Mouse (Mus musculus) G1E-ER4 (cell line): Measurements from ENCODE around the gene Brd2. TPM values are rescaled to one million over a fixed set of nuclear protein-coding genes. Genes with fewer than 3 reads are reported as not detected.

Source experiments
- GATA1 ChIP-seq: IDR thresholded peaks from one replicate; pipeline ENCODE4 v1.8.0; 2012; ENCODE audit warnings: low read length, inconsistent platforms
- polyA plus RNA-seq: library from polyadenylated mRNA; stranded (reverse); fragments of >175 nt; gene quantifications from 2 replicates; pipeline ENCODE4 v1.2.3, GENCODE M21; 2012

Brd2 gene
- polyA plus RNA-seq, 1 experiment: 215 TPM

DNA sequence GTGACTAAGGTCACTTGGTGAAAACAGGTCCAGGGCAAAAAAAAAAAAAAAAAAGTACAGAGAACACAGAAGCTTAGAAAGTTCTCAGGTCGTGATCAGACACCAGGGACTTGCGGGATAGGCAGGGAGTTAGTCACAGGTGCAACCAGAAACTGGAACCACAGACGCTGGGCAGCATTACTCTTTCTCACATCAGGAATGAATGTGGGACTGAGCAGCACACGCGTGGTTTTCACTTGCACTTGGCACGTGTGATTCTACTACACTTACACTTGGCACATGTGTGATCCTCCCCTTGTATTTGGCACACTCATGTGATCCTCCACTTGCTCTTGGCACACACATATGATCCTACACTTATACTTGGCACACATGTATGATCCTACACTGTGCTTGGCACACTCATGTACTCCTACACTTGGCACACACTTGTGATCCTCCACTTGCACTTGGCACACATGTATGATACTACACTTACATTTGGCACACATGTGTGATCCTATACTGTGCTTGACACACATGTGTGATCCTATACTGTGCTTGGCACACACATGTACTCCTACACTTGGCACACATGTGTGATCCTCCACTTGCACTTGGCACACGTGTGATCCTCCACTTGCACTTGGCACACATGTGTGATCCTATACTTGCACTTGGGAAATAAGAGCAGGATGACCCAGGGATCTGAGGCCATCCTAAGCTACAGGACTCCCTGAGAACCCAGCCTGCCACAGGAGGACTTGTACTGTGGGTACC is 15.1 kb downstream of the Brd2 start:
- no peak for TF ChIP-seq GATA1

GRCm38 (mm10) chr17:34106555-34106954 is 15.9 kb downstream of the Brd2 start:
- no peak for TF ChIP-seq GATA1

DNA sequence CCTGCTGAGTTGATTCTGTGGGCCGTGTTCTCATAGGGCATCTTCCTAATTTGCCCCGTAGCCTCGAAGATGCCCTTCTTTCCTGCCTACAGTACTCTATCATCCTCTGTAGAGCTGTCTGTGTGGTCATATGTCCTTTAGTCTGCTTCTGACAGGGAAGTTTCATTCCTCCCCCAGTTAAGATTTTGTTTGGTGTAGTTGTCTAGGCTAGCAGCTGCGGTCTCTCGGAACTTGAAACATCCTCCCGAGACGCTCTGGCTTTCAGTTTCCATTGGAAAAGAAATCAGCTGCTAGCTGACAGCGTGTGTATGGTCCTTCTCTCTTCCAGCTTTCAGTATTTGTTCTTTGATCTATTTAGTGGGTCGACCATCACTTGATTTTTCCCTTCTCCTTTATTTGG is 17.6 kb downstream of the Brd2 start:
- TF ChIP-seq GATA1: no peak

DNA sequence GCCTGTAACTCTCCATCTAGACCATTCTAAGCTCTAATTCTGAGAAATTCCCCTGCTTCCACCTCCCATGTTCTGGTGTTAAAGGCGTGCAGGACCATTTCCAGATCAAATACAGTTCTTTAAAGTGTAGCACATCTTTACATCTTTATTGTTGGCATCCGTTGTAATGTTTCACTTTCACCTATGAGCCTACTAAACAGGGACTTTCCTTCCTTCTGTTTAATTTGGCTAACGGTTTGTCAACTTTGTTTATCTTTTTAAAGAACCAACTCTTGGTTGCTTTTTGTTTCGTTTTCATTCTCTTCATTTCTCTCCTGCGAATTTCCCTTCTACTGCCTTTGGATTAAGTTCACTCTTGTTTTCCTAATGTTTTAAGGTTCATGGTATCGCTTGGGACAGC is 19.6 kb downstream of the Brd2 start:
- no peak for TF ChIP-seq GATA1

- TF ChIP-seq GATA1: no peak
Observed at GRCm38 (mm10) chr17:34101604-34102032, 20.8 kb downstream of the Brd2 start.

DNA sequence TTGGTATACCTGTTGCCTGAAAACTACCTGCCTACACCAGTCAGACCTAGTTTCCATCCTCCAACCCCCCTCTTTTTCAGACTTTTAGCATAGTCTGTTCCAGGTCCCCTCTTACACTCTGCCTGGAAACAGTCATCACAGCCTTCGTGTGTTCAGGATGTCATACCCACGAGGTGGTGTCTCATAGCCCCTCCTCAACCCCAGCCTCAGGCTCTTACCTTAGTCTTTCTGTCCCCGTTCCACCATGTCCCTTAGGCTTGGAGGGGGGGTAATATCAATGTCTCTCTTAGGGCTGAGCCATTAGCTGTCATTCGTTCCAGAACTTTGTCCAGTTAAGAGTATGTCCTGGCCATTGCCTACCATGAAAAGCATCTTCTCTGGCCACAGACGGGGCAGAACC is 21.2 kb downstream of the Brd2 start:
- no peak for TF ChIP-seq GATA1

GRCm38 (mm10) chr17:34099531-34099930 is 22.9 kb downstream of the Brd2 start:
- TF ChIP-seq GATA1: no peak

DNA sequence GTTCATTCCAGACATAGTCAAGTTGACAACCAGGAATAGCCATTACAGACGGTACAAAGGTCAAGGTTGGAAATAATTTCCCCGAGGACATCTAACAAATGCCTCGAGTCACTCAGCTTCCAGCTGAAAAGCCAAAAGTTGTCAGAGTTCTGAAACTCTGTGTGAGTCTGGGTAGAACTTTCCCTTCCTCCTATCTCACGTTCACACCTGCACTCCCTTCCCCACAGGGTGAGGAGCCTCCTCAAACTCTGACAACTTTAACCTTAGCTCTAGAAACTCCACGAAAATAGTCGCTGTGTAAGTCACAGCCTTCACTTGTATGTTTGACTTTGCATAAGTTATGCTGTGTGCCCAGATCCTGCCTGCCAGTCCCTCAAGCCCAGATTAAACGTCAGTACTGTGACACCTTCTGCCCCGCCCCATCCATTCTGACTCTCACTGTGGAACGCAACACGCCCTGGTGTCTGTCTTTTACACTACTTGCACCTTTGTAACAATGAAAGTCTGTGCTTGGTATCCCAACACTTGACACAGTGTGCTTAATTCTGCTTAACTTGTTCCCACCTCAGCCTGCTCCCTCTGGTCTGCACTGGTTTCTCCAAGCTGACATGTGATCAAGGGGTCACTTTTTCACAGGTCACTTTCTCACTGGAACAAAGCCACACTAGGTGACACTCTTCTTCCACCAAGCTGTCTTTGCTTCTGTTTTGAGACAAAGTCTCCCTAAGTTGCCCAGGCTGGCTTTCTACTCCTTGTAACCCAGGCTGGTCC is 23.5 kb downstream of the Brd2 start:
- no peak for TF ChIP-seq GATA1

DNA sequence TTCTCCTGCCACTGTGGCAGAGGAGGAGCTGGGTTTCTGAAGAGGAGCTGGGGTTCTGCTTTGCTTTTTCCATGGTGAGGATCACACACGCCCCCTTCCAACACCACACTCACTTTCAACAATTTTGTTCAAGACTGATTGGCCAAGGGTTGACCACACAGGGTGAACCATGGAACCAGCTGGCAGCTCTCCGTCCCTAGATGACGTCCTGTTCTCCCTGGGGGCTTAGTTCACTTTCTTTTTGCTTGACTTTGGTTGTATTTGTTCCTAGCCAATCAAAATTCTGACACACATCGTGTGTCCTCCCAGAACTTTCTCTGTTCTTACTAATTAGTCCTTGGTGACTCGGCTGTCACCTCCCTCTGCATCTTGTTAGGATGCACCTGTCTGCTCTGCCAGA is 25.2 kb downstream of the Brd2 start:
- TF ChIP-seq GATA1: no peak

DNA sequence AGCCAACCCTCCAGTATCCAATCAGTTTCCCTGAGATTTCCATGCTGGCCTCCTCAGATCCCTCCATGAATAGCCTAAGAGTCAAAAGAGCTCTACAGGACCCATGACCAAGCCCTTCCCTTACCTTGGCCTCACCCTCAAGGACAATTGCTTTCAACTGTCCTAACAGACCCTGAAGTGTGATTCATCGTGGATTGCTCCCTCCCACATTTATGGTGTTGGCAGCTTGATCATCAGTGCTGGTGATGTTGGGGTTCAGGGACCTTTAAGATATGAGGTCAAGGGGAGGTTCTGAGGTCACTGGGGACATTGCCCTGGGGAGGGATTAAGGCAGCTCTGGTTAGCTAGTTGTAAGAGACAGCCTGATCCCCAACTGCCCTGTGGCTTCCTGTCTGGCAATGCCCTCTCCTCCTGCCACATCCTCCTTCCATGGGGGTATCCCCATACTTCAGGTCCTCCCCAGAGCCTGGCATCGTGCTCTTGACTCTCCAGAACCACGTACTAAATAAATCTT is 25.9 kb downstream of the Brd2 start:
- TF ChIP-seq GATA1: no peak

GRCm38 (mm10) chr17:34094283-34095035 is 28.0 kb downstream of the Brd2 start:
- TF ChIP-seq GATA1: no peak

GRCm38 (mm10) chr17:34093199-34093874 is 29.1 kb downstream of the Brd2 start:
- no peak for TF ChIP-seq GATA1

DNA sequence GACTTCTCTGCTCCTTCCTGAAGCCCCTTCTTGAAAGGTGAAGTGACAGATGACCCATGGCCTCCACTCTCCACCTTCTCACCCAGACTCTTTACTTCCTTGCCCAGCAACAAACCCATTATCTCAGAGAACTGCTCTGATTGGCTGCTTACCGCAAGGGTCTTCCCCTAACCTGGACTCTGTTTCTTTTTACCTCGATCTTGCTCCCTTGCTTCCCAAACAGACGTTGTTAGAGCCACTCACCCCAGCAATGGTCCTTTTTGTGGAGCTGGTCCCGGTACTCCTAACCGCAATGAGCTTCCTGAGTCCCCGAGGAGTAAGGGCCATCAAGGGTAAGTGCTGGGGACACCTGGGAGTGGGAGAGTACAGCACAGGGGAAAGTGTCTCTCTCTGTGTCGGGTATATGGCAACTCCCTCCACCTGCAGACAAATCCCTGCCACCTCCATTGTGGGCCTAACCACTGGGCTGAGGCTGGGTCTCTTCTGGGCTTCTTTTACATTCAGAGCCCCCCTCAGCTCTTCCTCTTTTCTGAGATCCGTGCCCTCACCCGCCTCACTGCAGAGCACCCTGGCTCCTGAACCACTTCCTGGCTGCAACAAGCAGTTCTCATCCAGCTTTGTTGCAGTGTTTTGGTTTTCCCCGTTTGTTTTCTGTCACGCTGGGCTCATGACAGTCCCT is 30.1 kb downstream of the Brd2 start, which contains the start of gene H2-Oa:
H2-Oa (plus strand) TSS at position 144 of the 679 bp plus-strand sequence.
- TF ChIP-seq GATA1: no peak

DNA sequence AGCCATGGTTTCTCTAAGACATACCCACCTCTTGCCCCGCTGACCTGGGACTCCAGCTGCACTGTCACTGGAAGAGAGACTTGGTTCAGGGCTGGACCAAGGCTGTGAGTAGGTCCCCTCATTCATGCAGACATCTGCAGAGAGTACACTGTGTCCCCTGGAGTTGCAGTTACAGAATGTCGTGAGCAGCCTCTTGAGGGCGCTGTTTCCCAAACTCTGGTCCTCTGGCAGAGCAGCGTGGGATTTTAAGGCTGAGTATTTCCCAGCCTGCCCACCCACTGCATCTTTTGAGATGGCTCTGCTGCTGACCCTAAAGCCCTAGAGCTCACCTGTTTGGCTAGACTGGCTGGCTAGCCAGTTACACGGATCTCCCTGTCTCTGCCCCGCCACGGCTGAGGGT is 31.5 kb downstream of the Brd2 start:
- no peak for TF ChIP-seq GATA1

DNA sequence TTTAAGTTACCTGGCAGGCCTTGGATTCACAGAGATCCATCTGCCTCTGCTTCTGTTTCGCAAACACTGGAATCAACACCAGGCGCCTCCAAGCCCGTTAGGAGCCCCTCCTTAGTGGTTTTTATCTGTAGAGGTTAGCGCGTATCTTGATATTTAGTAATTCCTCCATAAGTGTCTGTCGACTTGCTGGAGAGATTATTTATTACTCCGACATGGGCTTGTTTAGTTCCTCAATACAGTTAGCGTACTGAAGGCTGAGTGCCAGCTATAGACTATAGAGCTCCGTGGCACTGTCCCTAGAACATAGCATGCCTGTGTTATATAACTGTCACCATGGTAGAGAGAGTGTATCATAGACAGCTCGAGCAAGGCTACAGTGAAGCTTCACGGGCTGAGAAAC is 34.3 kb downstream of the Brd2 start:
- no peak for TF ChIP-seq GATA1

- no peak for TF ChIP-seq GATA1
Observed at GRCm38 (mm10) chr17:34087386-34087785, 35.0 kb downstream of the Brd2 start.
